Mouse (Mus musculus): ENCODE measurements at regions not wholly inside any gene's neighbourhood (a gene's known extent, or its start where the extent isn't known, plus 50 kb on each side); places are given as distances from the start of the nearest gene placed in this dataset.

DNA sequence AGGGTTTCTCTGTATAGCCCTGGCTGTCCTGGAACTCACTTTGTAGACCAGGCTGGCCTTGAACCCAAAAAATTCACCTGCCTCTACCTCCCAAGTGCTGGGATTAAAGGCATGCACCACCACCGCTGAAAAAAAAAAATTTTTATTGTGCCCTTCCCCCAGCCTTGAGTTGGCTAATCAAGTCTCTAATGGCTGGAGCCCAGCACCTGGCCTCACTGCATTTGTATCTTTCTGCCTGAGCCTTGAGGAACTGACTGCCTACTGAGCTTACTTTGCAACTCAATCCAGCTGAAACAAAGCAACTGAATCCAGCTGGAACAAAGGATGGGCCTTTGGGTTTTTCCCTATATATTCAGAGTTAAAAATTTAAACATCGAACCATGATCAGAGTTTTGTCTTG, 153.3 kb upstream of the Ccnh start:
- Histone ChIP-seq H3K4me1 (ENCODE audit: control insufficient read depth, insufficient read depth, low read length) (no peaks in the 10 kb centered on the region), H3K4me3 (replicated peaks; ENCODE audit: insufficient read depth, low read depth, low read length) (no peak overlapping the region), H3K27ac (ENCODE audit: insufficient read depth, low read length) (no peak overlapping the region), H3K27me3 (ENCODE audit: control insufficient read depth, insufficient read depth, low read length) (no peaks in the 10 kb centered on the region)
- DNase-seq = no peak
- no peak for TF ChIP-seq POLR2A (IDR thresholded peaks at IDR 0.05; ENCODE audit: borderline replicate concordance, insufficient read depth, low read length)
- no peak for TF ChIP-seq CTCF (IDR thresholded peaks at IDR 0.05; ENCODE audit: borderline replicate concordance, insufficient read depth, low read depth, low read length)
- WGBS = 74% methylated on average over 2 of the region's 2 CpGs

DNA sequence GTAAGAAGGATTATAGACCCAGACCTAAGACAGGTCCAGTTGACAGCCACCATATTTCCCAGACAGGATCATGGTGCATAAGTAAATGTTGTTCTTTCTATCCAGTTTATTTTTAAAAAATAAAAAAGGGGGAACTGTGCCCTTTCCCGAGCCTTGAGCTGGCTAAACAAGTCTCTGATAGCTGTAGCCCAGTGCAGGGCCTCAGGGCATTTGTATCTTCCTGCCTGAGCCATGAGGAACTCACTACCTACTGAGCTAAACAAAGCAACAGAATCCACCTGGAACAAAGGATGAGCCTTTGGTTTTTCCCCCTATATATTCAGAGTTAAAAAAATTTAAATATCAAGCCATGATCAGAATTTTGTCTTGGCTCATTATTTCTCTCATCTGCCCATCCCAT, 152.4 kb upstream of the Ccnh start:
- Histone ChIP-seq H3K4me1 (ENCODE audit: control insufficient read depth, insufficient read depth, low read length) (no peaks in the 10 kb centered on the region), H3K4me3 (replicated peaks; ENCODE audit: insufficient read depth, low read depth, low read length) (no peak overlapping the region), H3K27me3 (ENCODE audit: control insufficient read depth, insufficient read depth, low read length) (no peaks in the 10 kb centered on the region), H3K27ac (ENCODE audit: insufficient read depth, low read length) (no peak overlapping the region)
- no peak for DNase-seq
- no peak for TF ChIP-seq CTCF (IDR thresholded peaks at IDR 0.05; ENCODE audit: borderline replicate concordance, insufficient read depth, low read depth, low read length)
- TF ChIP-seq POLR2A (IDR thresholded peaks at IDR 0.05; ENCODE audit: borderline replicate concordance, insufficient read depth, low read length) = no peak
- 64% methylated on average over 1 of the region's 1 CpGs for WGBS

DNA sequence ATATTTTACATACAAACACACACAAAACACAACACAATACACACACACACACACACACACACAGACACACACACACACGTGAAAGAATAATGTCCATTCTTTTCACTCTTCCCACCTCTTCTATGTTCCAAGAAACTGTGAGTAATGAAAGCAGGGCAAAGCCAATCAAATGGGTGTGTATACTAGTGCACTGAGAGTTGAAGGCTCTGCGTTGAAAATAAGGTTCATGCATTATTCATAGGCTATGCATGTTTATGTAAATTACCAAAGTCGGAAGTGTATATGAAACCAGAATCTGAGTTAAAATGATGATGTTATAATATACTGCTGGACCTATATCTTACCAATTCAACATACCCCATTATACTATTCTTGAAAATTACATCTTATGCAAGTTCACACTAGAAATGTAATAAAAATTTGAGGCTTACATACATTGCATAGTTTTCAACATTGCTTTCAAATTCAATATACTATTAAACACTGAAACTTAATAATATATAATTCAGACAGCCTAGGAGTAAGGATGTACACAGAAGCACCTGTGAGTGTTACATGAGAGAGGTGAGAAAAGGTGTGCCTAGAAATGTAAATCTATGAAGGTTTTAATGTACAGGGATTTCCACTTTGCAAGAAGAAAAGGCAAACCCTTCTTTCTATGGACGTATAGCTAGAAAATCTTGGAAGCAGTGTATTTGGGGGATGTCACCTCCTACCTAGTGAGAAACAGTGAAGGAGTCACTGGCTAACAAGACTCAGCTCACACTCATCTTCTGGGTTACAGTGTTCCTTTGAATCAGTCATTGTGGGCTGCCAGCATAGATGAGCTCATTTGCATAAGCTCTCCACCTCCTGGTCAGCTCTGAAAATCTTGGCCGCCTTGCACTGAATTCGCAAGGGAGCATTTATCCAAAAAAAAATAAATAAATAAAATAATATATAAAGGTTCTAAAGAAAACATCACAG, 122.3 kb upstream of the Ccnh start:
- H3K27ac ChIP-seq (ENCODE audit: insufficient read depth, low read length) = no peak overlapping the region
- DNase-seq = peak in 1 of 2 experiments; percentile 1

DNA sequence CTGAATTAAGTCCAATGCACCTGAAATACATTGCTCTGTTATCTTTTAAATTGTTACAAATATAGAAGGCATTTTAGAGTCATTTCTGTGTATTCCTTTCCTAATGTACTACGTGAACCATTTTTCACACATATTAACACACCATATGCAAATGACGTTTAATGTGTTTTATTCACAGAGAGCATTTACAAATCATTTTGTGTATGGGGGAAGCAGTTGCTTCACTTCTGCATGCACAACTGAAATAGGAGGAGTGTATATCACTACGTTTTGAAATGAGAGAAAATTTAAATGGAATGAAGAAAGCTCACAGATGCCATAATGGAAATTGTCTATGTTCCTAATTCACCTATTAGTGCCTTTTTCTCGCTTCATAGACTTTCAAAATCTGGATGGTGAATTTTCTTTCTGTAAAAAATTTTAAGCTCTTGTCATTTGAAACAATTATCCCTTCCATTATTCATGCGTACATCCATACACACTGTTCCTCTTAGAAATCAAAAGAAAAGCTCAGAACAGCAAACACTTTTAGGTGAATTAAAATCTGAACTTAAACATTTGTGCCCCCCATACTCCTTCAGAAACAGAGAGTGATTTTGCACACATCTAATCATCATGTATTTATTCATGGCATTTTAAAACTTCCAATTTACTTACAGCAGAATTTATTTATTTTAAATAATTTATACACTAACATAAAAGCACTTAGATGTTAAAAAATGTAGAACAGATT, 121.5 kb upstream of the Ccnh start:
- H3K4me3 ChIP-seq (replicated peaks; ENCODE audit: insufficient read depth, low read depth, low read length) = no peak overlapping the region
- no peak for DNase-seq
- TF ChIP-seq POLR2A (IDR thresholded peaks at IDR 0.05; ENCODE audit: borderline replicate concordance, insufficient read depth, low read length) (no peak), CTCF (IDR thresholded peaks at IDR 0.05; ENCODE audit: borderline replicate concordance, insufficient read depth, low read depth, low read length) (no peak)
- no peaks in the 10 kb centered on the region for H3K4me1 ChIP-seq (ENCODE audit: control insufficient read depth, insufficient read depth, low read length)
- no peak overlapping the region for H3K27ac ChIP-seq (ENCODE audit: insufficient read depth, low read length)
- WGBS = 32% methylated on average over 5 of the region's 5 CpGs
- H3K27me3 ChIP-seq (ENCODE audit: control insufficient read depth, insufficient read depth, low read length) = no peaks in the 10 kb centered on the region

More for the DNA sequence above, 122.3 kb upstream of the Ccnh start:
- 14% methylated on average over 6 of the region's 6 CpGs for WGBS
- TF ChIP-seq CTCF (IDR thresholded peaks at IDR 0.05; ENCODE audit: borderline replicate concordance, insufficient read depth, low read depth, low read length) = no peak
- TF ChIP-seq POLR2A (IDR thresholded peaks at IDR 0.05; ENCODE audit: borderline replicate concordance, insufficient read depth, low read length) = no peak
- Histone ChIP-seq H3K4me1 (ENCODE audit: control insufficient read depth, insufficient read depth, low read length) (no peaks in the 10 kb centered on the region), H3K27me3 (ENCODE audit: control insufficient read depth, insufficient read depth, low read length) (no peaks in the 10 kb centered on the region), H3K4me3 (replicated peaks; ENCODE audit: insufficient read depth, low read depth, low read length) (no peak overlapping the region)

DNA sequence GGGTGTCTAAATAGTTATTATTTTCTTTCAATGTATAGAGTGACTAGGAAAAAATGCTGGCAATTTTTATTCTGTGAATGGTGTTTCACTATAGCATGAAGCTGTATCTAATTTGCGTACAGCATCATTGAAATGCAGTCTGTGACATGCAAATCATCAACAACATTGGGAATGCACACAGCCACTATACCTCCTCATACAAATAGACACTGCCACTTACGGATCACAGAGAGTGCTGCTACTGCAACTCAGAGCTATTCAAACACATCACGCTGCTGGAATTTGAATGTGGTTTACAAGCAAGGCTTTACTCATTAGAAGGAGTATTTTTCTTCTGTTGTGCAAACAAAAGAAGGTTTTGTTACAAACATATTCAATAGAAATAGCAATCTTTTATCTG, 120.8 kb upstream of the Ccnh start:
- Histone ChIP-seq H3K27me3 (ENCODE audit: control insufficient read depth, insufficient read depth, low read length) (no peaks in the 10 kb centered on the region), H3K4me1 (ENCODE audit: control insufficient read depth, insufficient read depth, low read length) (no peaks in the 10 kb centered on the region), H3K4me3 (replicated peaks; ENCODE audit: insufficient read depth, low read depth, low read length) (no peak overlapping the region), H3K27ac (ENCODE audit: insufficient read depth, low read length) (no peak overlapping the region)
- 65% methylated on average over 3 of the region's 3 CpGs for WGBS
- no peak for TF ChIP-seq CTCF (IDR thresholded peaks at IDR 0.05; ENCODE audit: borderline replicate concordance, insufficient read depth, low read depth, low read length)
- no peak for TF ChIP-seq POLR2A (IDR thresholded peaks at IDR 0.05; ENCODE audit: borderline replicate concordance, insufficient read depth, low read length)
- no peak for DNase-seq

- no peaks in the 10 kb centered on the region for H3K27me3 ChIP-seq (ENCODE audit: control insufficient read depth, insufficient read depth, low read length)
- no peak for DNase-seq
- no peaks in the 10 kb centered on the region for H3K4me1 ChIP-seq (ENCODE audit: control insufficient read depth, insufficient read depth, low read length)
- no peak overlapping the region for H3K27ac ChIP-seq (ENCODE audit: insufficient read depth, low read length)
- WGBS = 41% methylated on average over 5 of the region's 5 CpGs
- TF ChIP-seq POLR2A (IDR thresholded peaks at IDR 0.05; ENCODE audit: borderline replicate concordance, insufficient read depth, low read length) (no peak), CTCF (IDR thresholded peaks at IDR 0.05; ENCODE audit: borderline replicate concordance, insufficient read depth, low read depth, low read length) (no peak)
- no peak overlapping the region for H3K4me3 ChIP-seq (replicated peaks; ENCODE audit: insufficient read depth, low read depth, low read length)
Observed at GRCm38 (mm10) chr13:85083335-85083734, 105.9 kb upstream of the Ccnh start.

GRCm38 (mm10) chr13:85083742-85084141, 105.5 kb upstream of the Ccnh start:
- TF ChIP-seq POLR2A (IDR thresholded peaks at IDR 0.05; ENCODE audit: borderline replicate concordance, insufficient read depth, low read length) (no peak), CTCF (IDR thresholded peaks at IDR 0.05; ENCODE audit: borderline replicate concordance, insufficient read depth, low read depth, low read length) (no peak)
- H3K4me3 ChIP-seq (replicated peaks; ENCODE audit: insufficient read depth, low read depth, low read length) = no peak overlapping the region
- DNase-seq = no peak
- no peaks in the 10 kb centered on the region for H3K4me1 ChIP-seq (ENCODE audit: control insufficient read depth, insufficient read depth, low read length)
- H3K27me3 ChIP-seq (ENCODE audit: control insufficient read depth, insufficient read depth, low read length) = no peaks in the 10 kb centered on the region
- no peak overlapping the region for H3K27ac ChIP-seq (ENCODE audit: insufficient read depth, low read length)
